Mouse (Mus musculus) skeletal muscle tissue, adult 2 months (tissue): ENCODE data around the gene Gm19402.
"Not testable (repeated sequence)": the region's sequence is repeated elsewhere in the genome, so short reads cannot be mapped to it uniquely, and the experiment has no call there.

ENCODE experiments used
- DNase-seq: peaks from one replicate; pipeline ENCODE4 v3.0.0-alpha.2; 2012; ENCODE audit warnings: low read depth, low spot score

The Gm19402 gene

DNA sequence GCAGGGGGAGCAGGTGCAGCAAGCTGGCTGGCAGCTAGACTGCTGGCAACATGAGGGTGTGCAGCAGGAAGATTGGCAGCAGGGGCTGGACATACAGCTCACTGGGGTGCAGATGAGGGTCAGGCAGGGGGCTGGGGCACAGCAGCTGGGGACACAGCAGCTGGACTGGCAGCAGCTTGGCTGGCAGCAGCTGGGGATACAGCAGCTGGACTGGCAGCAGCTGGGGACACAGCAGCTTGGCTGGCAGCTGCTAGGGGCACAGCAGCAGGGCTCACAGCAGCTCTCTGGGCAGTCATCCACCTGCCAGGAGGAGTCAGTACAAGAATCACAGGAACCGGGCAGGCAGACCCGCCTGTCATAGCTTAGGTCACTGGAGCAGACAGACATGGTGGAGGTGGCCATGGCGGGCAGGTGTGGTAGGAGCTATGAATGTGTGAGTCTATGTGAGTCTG lies at the start of gene Gm19402:
Gene Gm19402 (minus strand): TSS at position 402 of the 452 bp plus-strand sequence.
- DNase-seq: not testable (repeated sequence)

DNA sequence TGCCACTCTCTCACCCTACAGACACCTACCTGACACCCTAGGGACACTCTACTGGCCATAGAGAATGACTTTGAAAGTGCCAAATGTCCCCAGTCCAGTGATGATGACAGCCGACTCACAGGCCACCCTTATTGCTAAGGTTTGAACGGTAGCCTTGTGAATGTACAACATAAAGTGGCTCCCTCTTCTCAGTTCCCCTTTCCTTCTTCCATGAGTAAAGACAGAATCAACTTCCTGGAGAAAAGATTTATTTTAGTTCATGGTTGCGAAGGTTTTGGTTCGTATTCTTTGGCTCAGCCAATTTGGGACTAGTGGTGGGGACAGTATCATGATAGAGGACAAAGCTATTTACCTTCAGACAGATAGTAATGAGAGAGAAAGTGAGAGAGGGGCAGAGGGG lies 48.4 kb upstream of the Gm19402 start:
- DNase-seq: no peak

DNA sequence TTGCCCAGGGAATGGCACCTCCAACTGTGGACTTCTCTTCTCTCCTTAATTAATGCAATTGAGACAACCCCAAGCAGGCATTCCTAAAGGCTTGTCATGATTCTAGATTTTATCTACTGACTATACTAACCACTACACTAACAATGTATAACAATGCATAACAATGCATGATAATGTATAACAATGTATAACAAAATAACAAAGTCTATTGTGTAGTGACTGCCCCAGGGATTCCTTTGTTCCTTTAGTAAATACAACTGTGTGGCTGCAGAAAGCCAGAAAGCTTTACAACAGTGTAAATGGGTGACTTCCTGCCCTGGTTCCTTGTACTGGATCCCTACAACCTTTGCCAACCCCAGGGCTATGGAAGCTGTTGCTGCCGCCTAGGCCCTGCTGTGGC lies 45.4 kb upstream of the Gm19402 start:
- DNase-seq: no peak

DNA sequence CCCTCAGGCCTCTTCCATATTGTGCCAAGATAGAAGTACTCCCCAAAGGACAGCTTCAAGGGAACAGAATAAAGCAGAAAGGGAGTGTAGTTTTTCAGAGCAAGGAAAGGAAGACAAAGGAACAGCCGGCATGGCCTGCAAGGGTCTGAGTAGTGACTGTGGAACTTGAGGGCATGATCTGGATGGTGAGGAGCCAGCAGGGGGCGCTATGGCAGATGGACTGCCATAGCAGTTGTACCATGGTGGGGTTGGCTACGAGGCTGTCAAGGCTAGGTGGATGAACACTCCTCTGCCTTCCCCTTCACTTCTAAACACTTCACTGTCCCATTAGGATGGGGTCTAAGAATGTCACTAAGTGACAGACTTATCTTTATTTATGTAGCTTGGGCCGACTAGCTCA lies 38.7 kb upstream of the Gm19402 start:
- no peak for DNase-seq

DNA sequence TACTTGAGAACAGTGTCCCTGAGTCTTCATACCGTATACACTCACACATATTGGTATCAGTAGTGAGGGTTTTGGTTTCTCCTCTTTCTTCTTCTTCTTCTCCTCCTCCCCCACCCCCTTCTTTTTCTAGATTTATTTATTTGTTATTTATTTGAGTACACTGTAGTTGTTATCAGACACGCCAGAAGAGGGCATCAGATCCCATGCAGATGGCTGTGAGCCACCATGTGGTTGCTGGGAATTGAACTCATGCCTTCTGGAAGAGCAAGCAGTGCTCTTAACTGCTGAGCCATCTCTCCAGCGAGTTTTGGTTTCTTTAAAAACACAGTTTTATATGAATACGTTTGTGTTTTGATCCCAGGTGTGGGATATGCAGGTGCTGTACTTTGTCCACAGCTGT lies 37.7 kb upstream of the Gm19402 start:
- DNase-seq: no peak

DNA sequence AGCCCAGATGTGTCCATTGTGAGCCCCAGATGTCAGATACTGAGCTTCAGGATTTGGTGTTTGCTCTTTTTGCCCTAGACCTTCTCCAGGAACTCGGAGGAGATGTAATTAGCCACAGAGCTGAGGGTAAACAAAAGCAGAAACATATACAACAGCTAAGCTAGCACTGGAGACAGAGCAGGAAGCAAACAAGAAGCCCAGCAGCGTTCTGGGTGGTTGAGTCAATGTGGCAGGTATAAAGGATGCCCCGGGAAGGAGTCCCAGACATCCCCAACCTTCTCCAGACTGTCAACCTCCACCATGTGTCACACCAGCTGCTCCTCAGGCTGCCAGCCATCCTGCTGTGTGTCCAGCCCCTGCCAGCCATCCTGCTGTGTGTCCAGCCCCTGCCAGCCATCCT lies 35.6 kb upstream of the Gm19402 start, which contains the start of gene Gm10100:
Gene Gm10100 (plus strand): TSS at position 301 of the 400 bp plus-strand sequence.
- no peak for DNase-seq

DNA sequence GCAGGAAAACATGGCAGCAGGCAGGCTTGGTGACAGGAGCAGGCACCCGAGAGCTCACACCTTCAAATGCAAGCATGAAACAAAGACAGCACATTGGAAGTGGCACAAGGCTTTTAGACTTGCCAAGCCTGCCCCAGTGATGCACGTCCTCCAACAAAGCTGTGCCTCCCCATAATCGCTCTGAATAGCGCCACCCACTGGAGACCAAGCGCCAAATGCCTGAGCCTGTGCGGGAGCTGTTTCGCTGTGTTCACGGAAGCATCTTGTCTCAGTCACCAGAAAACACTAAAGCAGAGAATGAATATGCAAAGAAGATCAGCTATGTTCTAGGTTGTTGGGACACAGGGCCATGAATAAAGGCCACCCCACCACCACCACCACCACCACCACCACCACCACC lies 34.3 kb upstream of the Gm19402 start:
- DNase-seq: no peak

DNA sequence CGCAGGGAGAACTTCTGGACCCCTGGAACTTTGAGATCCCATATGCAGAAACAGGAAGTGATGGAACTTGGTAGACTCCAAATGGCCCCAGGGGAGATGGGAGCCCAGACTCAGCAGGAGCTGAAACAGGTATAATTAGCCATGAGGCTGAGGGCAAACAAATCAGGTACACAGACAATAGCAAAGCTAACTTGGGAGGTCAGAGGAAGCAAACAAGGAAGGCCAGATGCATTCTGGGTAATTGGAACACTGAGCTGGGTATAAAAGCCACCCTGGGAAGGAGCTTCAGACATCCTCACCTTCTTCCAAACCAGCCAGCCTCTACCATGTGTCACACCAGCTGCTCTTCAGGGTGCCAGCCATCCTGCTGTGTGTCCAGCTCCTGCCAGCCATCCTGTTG lies 29.7 kb upstream of the Gm19402 start, which contains the start of gene Krtap12-1:
Gene Krtap12-1 (plus strand): TSS at position 301 of the 400 bp plus-strand sequence.
- DNase-seq: not testable (repeated sequence)

DNA sequence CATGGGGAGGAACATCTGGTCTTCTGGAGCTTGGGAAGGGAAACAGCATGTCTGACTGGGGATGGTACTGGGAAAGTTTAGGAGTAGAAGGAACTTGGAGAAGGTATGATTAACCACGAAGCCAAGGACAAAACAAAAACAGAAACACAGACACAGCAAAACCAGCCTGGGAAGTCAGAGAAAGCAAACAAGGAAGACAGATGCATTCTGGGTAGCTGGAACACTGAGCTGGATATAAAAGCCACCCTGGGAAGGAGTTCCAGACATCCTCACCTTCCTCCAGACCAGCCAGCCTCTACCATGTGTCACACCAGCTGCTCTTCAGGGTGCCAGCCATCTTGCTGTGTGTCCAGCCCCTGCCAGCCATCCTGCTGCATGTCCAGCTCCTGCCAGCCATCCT lies 24.9 kb upstream of the Gm19402 start, which contains the start of gene Gm10142:
Gene Gm10142 (plus strand): TSS at position 301 of the 400 bp plus-strand sequence.
- no peak for DNase-seq

DNA sequence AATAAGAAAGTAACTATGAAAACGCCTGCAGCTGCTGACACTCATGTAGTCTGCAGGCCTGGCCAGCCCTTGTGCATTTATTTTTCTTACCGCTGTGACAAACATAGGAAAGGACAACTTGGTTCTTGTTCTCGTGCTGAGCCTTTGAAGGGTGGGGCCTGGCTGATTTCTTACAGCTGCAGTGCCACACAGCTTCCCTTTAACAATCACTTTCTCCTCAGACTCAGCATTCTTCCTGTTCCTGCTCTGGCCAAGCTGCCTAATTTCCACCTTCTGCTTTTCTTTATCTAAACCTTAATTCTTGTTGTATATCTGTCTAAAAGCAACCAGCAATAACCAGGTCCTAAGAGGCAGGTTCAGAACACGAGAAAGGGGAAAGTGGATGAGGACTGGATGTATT lies 23.2 kb upstream of the Gm19402 start:
- DNase-seq: no peak

DNA sequence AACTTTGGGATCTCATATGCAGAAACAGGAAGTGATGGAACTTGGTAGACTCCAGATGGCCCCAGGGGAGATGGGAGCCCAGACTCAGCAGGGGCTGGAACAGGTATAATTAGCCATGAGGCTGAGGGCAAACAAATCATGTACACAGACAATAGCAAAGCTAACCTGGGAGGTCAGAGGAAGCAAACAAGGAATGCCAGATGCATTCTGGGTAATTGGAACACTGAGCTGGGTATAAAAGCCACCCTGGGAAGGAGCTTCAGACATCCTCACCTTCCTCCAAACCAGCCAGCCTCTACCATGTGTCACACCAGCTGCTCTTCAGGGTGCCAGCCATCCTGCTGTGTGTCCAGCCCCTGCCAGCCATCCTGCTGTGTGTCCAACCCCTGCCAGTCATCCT lies 20.6 kb upstream of the Gm19402 start, which contains the start of gene Gm10024:
Gene Gm10024 (plus strand): TSS at position 301 of the 400 bp plus-strand sequence.
- not testable (repeated sequence) for DNase-seq

DNA sequence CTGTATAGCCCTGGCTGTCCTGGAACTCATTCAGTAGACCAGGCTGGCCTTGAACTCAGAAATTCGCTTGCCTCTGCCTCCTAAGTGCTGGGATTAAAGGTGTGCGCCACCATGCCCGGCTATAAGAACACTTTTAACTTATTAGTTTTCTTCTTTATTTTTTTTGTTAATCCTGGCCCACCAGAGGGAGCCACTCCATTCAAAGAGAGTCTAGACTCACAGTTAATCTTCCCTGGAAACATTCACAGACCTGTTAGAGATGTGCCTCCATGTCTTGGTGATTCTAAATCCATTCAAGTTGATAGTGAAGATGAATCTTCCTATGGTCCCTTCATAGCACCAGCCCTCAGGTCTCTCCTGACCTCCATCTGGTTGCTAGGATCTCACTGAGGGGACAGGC lies 19.3 kb upstream of the Gm19402 start:
- DNase-seq: no peak

DNA sequence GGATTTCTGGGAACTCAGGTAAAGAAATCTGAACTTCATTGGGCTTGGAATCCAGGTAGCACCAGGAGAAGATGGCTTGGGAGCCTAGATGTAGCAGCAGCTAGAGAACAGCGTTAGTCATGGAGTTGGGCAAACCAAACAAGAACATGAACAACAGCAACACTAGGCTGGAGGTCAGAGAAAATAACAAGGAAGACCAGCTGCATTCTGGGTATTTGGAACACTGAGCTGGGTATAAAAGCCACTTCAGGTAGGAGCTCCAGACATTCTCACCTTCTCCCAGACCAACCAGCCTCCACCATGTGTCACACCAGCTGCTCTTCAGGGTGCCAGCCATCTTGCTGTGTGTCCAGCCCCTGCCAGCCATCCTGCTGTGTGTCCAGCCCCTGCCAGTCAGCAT lies 15.8 kb upstream of the Gm19402 start, which contains the start of gene Gm10272:
Gene Gm10272 (plus strand): TSS at position 301 of the 400 bp plus-strand sequence.
- DNase-seq: no peak

DNA sequence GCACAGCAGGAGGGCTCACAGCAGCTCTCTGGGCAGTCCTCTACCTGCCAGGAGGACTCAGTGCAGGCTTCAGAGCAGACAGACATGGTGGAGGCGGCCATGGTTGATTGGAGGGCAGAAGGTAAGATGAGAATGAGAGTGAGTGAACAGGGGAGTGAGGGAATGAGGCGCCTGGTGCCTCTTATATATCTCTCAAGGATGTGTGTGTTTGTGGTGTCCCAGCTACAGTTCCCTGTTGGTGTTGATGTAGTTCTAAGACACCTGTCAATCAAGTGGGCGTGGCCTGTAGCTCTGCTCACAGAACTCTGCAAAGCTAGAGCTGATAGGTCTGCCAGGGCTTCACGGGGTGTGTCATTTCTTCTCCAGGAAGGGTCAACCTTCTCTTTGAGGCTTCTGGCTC lies 6.6 kb upstream of the Gm19402 start, which contains the start of gene Gm9508:
Gene Gm9508 (minus strand): TSS at position 101 of the 400 bp plus-strand sequence.
- no peak for DNase-seq

DNA sequence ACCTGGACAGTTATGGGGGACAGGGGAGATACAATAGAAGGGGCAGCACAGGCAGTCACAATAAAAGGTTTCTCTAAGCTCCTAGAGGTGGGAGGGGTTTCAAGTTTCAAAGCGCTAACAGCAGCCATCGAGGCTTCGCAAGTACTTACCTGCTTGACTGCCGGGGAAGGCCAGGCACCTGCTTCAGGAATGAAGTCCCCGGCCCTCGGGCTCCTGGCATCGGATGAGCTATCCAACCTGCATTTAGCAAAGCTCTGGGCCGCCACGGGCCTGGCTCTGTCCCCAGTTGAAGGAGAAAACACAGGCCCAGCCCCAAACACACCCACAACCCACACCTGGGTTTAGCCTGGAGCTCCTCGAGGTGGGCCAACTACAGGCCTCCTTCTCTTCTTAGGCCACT lies 3.5 kb downstream of the Gm19402 start:
- no peak for DNase-seq

DNA sequence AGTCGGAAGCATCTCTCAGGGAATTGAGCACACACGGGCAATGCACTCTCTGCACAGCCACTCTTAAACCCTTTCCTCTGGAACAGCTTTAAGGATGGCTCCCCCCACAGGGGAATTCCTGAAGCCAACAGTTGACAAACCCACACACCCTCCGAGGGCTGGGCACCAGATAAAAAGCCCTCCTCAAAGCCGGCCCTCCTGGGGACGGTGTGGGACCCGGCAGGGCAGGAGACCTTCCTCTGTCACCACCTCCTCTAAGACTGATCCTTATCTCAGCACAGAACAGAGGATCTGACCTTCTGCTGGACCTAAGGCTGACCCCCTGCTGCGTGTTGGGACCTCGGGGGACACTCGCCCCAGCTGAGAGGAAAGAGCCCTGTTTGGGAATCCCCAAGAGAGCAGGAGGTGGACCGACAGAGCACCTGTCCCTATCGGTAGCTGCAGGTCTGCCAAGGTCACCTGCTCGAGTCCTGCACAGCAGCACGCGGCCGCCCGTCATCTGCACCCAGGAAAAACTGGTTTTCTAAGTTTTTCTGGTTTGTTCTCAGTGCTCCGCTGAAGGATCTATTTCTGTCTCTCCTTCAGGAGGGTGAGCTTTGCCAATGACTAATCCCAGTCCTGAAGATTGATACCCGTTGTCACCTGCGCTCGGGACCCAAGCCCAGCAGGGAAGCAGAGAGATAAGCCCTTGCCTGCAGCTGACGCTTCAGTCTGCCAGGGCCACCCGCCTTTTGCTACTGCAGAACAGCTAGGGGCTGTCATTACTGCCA lies 4.5 kb downstream of the Gm19402 start, which contains the start of gene Tspear:
Gene Tspear (plus strand): TSS at position 675 of the 770 bp plus-strand sequence.
- DNase-seq: no peak

DNA sequence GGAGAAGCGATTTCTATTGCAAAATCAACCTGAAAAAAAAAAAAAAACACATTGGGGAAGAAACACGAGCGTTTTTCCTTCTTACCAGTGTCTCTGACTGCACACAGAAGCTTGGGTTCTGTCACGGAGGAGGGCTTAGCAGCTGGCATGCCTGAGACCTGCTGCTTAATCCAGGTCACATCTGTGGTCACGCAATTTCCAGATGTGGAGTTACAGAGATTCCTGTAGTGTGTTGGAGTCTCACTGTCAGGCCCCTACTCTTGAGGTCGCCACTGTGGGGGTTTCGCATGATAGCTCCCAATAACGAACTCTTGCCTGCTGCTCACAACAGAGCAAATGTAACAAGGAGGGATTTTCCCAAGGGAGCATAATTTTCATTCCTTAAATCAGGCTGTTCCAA lies 6.4 kb downstream of the Gm19402 start:
- no peak for DNase-seq

DNA sequence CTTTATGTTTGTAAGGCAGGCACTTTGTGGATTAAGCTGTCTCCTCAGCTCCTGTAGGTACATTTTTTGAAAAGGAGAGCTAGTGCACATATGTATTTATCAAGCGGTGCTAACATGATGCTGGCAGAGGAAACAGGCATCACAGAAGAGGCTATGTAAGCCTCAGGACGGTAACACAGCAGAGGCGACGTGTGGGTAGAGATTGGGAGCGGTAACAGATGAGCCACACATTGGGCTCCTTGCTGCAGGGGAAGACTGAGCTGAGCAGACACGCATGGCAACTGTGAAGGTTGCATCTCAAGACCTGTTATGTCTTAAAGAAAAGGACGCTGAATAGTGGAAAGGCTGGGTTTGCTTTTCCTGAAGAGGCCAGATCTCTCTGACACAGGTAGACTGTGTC lies 7.6 kb downstream of the Gm19402 start:
- no peak for DNase-seq

DNA sequence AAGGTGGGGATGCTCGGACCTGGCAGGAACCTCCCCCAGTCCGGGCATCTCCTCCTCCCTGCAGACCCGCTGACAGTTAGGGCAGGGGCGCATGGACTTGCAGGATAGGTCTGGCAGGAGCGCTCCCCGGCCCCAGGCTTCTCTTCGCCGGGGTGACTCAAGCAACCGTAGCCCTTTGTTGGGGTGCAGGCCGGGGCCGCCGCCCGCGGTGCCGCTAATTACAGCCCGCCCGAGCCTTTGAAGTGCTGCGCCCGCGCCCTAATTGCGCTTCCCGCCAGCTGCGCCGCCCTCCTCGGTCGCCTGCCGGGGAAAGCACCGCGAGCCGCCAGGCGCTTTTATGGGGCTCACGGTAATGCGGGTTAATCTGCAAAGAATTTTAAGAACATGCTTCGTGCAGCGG lies 13.0 kb downstream of the Gm19402 start:
- DNase-seq: no peak

DNA sequence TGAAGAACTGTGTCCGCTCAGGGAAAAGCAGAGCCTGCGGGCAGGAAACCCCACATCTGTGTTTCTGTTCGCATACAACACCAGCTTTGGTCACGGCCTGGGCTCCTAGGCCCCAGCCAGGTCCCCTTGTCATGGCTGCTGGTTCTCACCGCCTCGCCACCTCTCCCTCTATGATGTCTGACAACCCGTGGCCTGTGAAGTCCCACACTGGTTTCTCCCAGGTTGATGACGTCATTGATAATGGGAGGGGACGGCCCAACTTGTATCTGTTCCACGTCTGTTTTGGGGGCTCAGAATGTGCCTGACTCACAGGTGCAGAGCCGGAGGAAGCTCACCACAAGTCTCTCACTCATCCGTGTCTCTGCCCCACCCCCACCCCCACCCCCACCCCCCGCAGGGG lies 16.8 kb downstream of the Gm19402 start:
- no peak for DNase-seq

DNA sequence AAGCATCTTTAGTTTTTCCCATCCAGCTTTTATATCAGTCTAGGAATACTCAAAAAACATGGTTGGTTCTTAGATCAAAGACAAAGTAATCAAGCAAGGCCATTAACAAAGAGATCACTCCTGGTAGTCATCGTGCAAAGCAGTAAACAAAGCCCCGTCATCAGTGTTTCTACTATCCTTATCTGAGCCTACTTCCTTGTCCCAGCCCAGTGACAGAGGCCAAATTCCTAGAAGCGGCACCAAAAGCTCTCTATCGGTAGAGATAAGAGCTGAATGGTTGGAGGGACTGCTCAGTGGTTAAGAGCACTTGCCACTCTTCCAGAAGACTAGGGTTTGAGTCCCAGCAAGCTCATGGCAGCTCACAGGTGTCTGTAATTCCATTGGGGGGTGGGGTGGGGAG lies 19.0 kb downstream of the Gm19402 start:
- no peak for DNase-seq

DNA sequence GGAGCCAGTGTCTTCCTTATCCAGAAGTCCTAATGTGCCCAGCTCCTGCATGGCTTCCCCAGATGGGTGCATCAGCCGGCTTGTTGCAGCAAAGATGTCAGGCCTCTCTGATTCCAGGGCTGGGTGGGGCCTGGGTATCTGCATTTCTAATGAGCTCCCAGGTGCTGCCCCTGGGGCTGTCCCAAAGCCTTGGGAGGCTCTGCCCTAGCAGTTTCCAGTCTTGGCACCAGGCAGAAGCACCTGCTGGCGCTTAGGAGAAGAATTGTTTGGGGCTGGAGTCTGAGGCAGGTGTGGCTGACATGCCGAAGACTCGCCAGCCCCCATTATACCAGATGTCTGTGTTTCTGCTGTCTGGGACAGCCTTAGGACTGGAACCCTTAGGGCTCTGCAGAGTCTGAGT lies 19.8 kb downstream of the Gm19402 start:
- no peak for DNase-seq

DNA sequence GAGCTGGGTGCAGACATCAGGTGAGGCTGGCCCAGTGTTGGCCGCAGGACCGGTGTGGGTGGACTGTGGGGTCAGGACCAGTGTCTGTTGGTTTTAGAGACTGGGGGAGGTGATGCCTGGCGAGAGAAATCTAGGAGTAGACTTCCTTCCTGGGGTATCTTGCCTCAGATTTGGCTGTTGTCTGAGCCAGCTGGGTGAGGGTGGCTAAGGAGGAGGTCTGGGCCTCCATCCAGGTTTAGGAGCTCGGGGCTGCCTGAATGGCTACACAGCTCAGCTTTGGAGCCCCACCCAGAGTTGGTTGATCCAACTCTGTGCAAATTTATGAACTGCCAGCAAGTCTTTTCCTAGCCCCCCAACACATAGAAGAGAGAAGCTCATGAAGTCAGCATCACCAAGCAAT lies 23.2 kb downstream of the Gm19402 start:
- no peak for DNase-seq
